ENCODE assay signal across 17 mouse cellular contexts in genomic region chr3:4544730-4545129, GRCm38 (mm10).
"Had no signal": no experiment of that assay in that cellular context is flagged by ENCODE, and none has a peak within 500 bp of the region (broad histone marks: within the 10 kb centered on the region; RNA-seq: fewer than 3 reads in every experiment).

No protein-coding gene starts in this region.

- H3K27ac ChIP-seq: layer of hippocampus, adult 2 months; limb, embryonic 12.5 days; liver, embryonic 13.5 days; lung, embryonic 15.5 days; macrophage; neural tube, embryonic 13.5 days had no signal

- H3K4me3 ChIP-seq: layer of hippocampus, adult 2 months; limb, embryonic 12.5 days; liver, embryonic 13.5 days; lung, embryonic 15.5 days; megakaryocyte, embryonic 14.5 days; neural tube, embryonic 13.5 days had no signal

- H3K9ac ChIP-seq: limb, embryonic 12.5 days; liver, embryonic 13.5 days; liver, postnatal 0 days; lung, embryonic 15.5 days; neural tube, embryonic 13.5 days had no signal

- H3K4me2 ChIP-seq: limb, embryonic 12.5 days; liver, embryonic 13.5 days; lung, embryonic 15.5 days; neural tube, embryonic 13.5 days had no signal

- H3K27me3 ChIP-seq: limb, embryonic 12.5 days; liver, embryonic 13.5 days; lung, embryonic 15.5 days; megakaryocyte, embryonic 14.5 days; neural tube, embryonic 13.5 days had no signal

- DNase-seq: kidney, postnatal 10 days; kidney, postnatal 4 days; liver; liver, embryonic 13.5 days; liver, postnatal 0 days; lung, postnatal 14 days; retina, postnatal 1 day; right cerebral cortex, postnatal 4 days; spleen, adult 18-20 months; thymus, adult 18-20 months; thymus, postnatal 14 days had no signal

- ATAC-seq: liver, postnatal 0 days had no signal

- H3K9me3 ChIP-seq: limb, embryonic 12.5 days; liver, embryonic 13.5 days; lung, embryonic 15.5 days; neural tube, embryonic 13.5 days had no signal

- H3K36me3 ChIP-seq: limb, embryonic 12.5 days; liver, embryonic 13.5 days; lung, embryonic 15.5 days; neural tube, embryonic 13.5 days had no signal

- H3K4me1 ChIP-seq: limb, embryonic 12.5 days; liver, embryonic 13.5 days; lung, embryonic 15.5 days; megakaryocyte, embryonic 14.5 days had no signal
